Mouse (Mus musculus): ENCODE results near the gene Spsb2. TPM values are rescaled to one million over a fixed set of nuclear protein-coding genes. Genes with fewer than 3 reads are reported as not detected.

Spsb2 gene
- polyA plus RNA-seq, 1 experiment from 2014 or later = 9.2 TPM

DNA sequence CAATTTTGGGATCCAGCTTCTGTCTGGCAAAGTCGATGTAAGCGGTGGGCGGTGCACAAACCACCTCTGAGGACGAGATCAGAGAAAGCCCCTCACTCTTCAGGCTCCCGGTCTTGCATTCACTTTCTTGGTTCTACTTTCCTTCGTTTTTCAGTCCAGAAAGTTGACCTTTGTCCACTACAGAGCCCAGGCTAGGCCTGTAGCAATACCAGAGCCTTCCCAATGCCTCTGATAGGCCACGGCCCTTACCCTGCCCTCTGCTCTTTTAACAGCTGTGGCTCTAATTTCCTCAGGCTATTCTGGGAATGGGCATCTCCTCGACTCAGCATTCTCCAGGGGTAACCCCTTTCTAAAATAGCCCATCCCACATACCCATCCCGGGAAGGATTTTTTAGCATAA is 4.4 kb downstream of the Spsb2 start:
- ATAC-seq (replicated peaks; ENCODE audit: extremely low read depth, insufficient read depth, low FRiP score) = no peak
- peak overlapping the region; percentile 90 for H3K4me2 ChIP-seq (ENCODE audit: low read depth, low read length)
- peaks cover 34% of the 10 kb centered on the region for H3K36me3 ChIP-seq (ENCODE audit: control insufficient read depth, insufficient read depth)
- H3K4me1 ChIP-seq (ENCODE audit: control insufficient read depth, insufficient read depth, low read length) = peaks cover 46% of the 10 kb centered on the region
- peak overlapping the region; percentile 97 for H3K9ac ChIP-seq (ENCODE audit: low read length)
- H3K4me3 ChIP-seq (ENCODE audit: low read length) = peak overlapping the region; percentile 89
- 13% methylated on average over 9 of the region's 9 CpGs for WGBS
- H3K9me3 ChIP-seq (replicated peaks; ENCODE audit: control insufficient read depth, low read length) = no peaks in the 10 kb centered on the region
- no peaks in the 10 kb centered on the region for H3K27me3 ChIP-seq (ENCODE audit: control insufficient read depth, insufficient read depth, low read length)
- peak overlapping the region; percentile 99 for H3K27ac ChIP-seq (ENCODE audit: low read length)

DNA sequence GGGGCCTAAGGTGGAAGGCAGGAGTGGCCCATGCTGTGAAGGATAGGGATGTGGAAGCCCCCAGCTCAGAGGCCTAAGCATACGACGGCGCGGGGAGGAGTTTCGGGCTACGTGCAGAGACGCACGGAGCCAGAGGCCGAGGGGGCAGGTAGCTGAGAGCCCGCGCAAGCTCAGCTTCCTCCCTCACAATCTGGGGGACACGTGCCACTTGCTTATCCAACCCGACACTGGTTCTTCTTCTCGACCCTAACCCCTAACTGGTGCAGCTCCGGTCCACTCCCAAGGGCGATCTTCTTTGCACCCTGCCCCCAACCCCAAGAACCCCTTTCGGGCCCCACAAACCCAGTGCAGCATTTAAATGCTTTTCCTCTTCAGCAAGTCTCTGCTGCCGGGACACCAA is 5.0 kb downstream of the Spsb2 start:
- Histone ChIP-seq H3K4me1 (ENCODE audit: control insufficient read depth, insufficient read depth, low read length) (peaks cover 41% of the 10 kb centered on the region), H3K27me3 (ENCODE audit: control insufficient read depth, insufficient read depth, low read length) (no peaks in the 10 kb centered on the region), H3K36me3 (ENCODE audit: control insufficient read depth, insufficient read depth) (peaks cover 40% of the 10 kb centered on the region), H3K9ac (ENCODE audit: low read length) (peak overlapping the region; percentile 97), H3K4me3 (ENCODE audit: low read length) (peak overlapping the region; percentile 89), H3K9me3 (replicated peaks; ENCODE audit: control insufficient read depth, low read length) (no peaks in the 10 kb centered on the region), H3K27ac (ENCODE audit: low read length) (peak overlapping the region; percentile 99), H3K4me2 (ENCODE audit: low read depth, low read length) (peak overlapping the region; percentile 90)
- under 1% methylated on average over 18 of the region's 18 CpGs for WGBS
- ATAC-seq (replicated peaks; ENCODE audit: extremely low read depth, insufficient read depth, low FRiP score) = peak; percentile 71

DNA sequence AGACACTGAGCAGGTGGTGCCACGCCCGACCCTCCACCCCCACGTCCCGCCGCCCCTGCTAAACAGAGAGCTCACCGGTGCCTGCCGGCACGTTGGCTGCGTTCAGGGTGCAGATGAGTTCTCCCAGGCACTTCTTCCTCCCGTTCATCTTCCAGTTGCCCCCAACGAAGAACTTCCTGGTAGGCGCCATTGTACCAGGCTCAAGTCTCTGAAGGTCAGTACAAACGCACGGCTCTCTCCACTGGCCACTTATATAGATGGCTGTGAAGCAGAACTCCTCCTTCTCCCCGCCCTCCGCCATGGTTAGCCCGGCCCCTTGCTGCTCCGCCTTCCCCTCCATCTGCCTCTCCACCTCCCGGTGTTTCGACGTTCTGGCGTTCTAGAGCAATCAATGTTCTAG is 5.5 kb downstream of the Spsb2 start, which contains the start of gene Tpi1:
Gene Tpi1, minus strand, starts transcription at position 364 of the 400 bp plus-strand sequence.
- Histone ChIP-seq H3K4me2 (ENCODE audit: low read depth, low read length) (peak within 1 kb of the TSS; percentile 90), H3K27ac (ENCODE audit: low read length) (peak within 1 kb of the TSS; percentile 99), H3K27me3 (ENCODE audit: control insufficient read depth, insufficient read depth, low read length) (no peaks in the 10 kb centered on the region), H3K4me1 (ENCODE audit: control insufficient read depth, insufficient read depth, low read length) (peaks cover 41% of the 10 kb centered on the region), H3K9ac (ENCODE audit: low read length) (peak within 1 kb of the TSS; percentile 97), H3K36me3 (ENCODE audit: control insufficient read depth, insufficient read depth) (peaks cover 41% of the 10 kb centered on the region), H3K4me3 (ENCODE audit: low read length) (peak within 1 kb of the TSS; percentile 89), H3K9me3 (replicated peaks; ENCODE audit: control insufficient read depth, low read length) (no peaks in the 10 kb centered on the region)
- WGBS = 0% methylated on average over 22 of the region's 22 CpGs
- ATAC-seq (replicated peaks; ENCODE audit: extremely low read depth, insufficient read depth, low FRiP score) = peak; percentile 88

DNA sequence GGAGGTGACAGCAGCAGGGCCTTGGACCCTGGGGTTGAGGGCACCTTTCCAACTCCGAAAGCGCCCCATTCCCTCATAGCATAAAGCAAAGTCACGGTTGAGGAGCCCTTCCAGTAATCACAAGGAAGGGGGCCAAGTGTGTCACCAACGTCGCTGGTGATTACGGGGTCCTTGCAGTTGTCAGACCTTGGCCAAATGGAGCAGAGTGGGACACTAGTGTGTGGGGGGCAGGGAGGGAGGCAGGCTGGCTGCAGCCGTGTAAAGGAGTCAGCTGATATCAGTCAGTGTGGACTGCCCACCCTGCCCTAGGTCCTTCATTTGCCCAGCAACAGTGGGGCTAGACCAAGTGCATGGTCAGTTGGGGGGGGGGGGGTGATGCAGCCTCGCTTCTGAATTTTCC is 6.0 kb downstream of the Spsb2 start:
- Histone ChIP-seq H3K4me3 (ENCODE audit: low read length) (peak overlapping the region; percentile 89), H3K9ac (ENCODE audit: low read length) (peak overlapping the region; percentile 41; the same call in 1 of the 2 replicates), H3K4me2 (ENCODE audit: low read depth, low read length) (peak overlapping the region; percentile 90), H3K9me3 (replicated peaks; ENCODE audit: control insufficient read depth, low read length) (no peaks in the 10 kb centered on the region), H3K27me3 (ENCODE audit: control insufficient read depth, insufficient read depth, low read length) (no peaks in the 10 kb centered on the region), H3K36me3 (ENCODE audit: control insufficient read depth, insufficient read depth) (peaks cover 46% of the 10 kb centered on the region), H3K27ac (ENCODE audit: low read length) (no peak overlapping the region), H3K4me1 (ENCODE audit: control insufficient read depth, insufficient read depth, low read length) (peaks cover 38% of the 10 kb centered on the region)
- WGBS = 38% methylated on average over 8 of the region's 8 CpGs
- no peak for ATAC-seq (replicated peaks; ENCODE audit: extremely low read depth, insufficient read depth, low FRiP score)

DNA sequence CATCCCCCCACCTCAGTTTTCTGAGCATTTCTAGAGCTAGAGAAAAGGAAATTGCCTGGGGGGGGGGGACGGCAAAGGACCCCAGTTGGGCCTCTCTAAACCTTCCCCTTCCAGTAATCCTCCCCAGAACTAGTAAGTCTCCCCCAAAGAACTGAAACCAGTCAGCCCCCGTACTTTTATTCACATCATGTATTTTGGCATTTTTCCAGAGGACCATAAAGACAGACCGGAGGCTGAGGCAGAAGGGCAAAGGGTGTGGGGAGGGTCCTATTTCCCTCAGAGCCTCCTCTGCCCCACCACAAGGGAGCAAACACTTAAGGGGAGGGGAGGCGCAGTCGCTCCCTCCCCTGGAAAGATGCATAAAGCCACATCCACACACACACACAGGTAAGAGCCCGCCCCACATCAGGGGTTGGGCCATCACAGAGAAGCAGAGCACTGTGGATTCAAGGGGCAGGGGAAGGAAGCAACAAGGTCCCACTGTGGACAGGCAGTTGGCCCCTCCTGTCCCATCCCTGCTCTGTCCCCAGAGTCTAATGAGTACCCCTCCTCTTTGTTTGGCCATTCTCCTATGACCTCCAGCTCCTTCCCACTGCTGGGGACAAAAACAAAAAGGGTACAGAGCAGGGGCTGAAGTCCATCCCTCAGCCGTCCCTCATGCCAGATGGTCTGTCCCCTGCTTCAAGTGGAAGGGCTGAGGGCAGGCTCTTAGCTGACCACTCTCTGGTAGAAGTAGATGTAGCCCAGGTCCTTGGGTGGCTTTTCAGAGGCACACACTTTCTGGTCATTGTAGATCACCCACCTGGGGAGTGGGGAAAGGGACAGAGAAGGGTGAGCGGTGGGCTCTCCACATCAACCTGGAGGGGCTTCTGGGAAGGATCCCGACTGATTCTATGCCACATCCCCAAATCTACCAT is 6.7 kb downstream of the Spsb2 start:
- H3K4me1 ChIP-seq (ENCODE audit: control insufficient read depth, insufficient read depth, low read length) = peaks cover 32% of the 10 kb centered on the region

DNA sequence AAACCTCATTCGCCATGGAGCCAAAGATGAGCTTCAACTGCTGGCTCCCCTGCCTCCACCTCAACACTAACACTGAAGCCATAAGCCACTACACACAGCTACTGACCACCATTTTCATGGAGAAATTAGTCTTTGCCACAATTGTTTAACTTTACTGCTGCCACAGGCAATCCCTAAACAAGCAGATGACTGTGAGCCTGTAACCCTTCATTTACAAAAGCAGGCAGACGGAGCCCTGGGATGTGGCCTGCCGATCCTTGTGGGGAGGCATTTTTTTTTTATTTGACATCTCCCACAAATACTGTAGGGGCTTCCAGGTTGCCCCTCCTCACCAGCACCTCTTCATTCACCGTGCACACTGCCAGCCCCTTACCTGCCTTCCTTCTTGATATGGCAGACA is 8.2 kb downstream of the Spsb2 start:
- no peak overlapping the region for H3K9ac ChIP-seq (ENCODE audit: low read length)
- H3K4me1 ChIP-seq (ENCODE audit: control insufficient read depth, insufficient read depth, low read length) = peaks cover 23% of the 10 kb centered on the region
- no peak overlapping the region for H3K4me2 ChIP-seq (ENCODE audit: low read depth, low read length)
- no peak overlapping the region for H3K4me3 ChIP-seq (ENCODE audit: low read length)
- no peak for ATAC-seq (replicated peaks; ENCODE audit: extremely low read depth, insufficient read depth, low FRiP score)
- 93% methylated on average over 4 of the region's 4 CpGs for WGBS
- H3K27me3 ChIP-seq (ENCODE audit: control insufficient read depth, insufficient read depth, low read length) = no peaks in the 10 kb centered on the region
- H3K36me3 ChIP-seq (ENCODE audit: control insufficient read depth, insufficient read depth) = peaks cover 55% of the 10 kb centered on the region
- H3K9me3 ChIP-seq (replicated peaks; ENCODE audit: control insufficient read depth, low read length) = no peaks in the 10 kb centered on the region
- H3K27ac ChIP-seq (ENCODE audit: low read length) = no peak overlapping the region

More for the DNA sequence above, 6.7 kb downstream of the Spsb2 start:
- Histone ChIP-seq H3K9ac (ENCODE audit: low read length) (no peak overlapping the region), H3K4me3 (ENCODE audit: low read length) (no peak overlapping the region), H3K27ac (ENCODE audit: low read length) (no peak overlapping the region), H3K9me3 (replicated peaks; ENCODE audit: control insufficient read depth, low read length) (no peaks in the 10 kb centered on the region), H3K36me3 (ENCODE audit: control insufficient read depth, insufficient read depth) (peaks cover 52% of the 10 kb centered on the region), H3K4me2 (ENCODE audit: low read depth, low read length) (no peak overlapping the region), H3K27me3 (ENCODE audit: control insufficient read depth, insufficient read depth, low read length) (no peaks in the 10 kb centered on the region)
- 67% methylated on average over 9 of the region's 9 CpGs for WGBS
- no peak for ATAC-seq (replicated peaks; ENCODE audit: extremely low read depth, insufficient read depth, low FRiP score)

DNA sequence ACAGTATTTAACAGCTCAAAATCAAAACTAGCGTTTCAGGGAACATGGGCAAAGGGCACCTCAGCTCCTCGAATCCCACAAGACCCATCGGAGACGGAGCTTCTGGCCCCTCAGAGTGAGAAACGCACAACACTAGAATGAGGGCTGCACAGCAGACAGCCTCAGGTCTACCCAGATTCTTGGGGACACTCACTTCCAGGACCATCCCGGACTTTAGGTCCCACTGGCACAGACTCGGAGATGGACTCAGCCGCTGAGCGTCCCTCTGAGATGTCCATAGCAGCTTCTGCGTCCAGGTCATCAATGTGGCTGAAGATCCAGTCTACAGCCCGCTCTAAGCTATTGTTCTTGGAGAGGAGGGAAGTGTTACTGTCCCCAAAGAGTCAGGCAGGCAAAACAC is 8.7 kb downstream of the Spsb2 start:
- H3K27me3 ChIP-seq (ENCODE audit: control insufficient read depth, insufficient read depth, low read length) = no peaks in the 10 kb centered on the region
- WGBS = 95% methylated on average over 11 of the region's 11 CpGs
- H3K9ac ChIP-seq (ENCODE audit: low read length) = no peak overlapping the region
- H3K9me3 ChIP-seq (replicated peaks; ENCODE audit: control insufficient read depth, low read length) = no peaks in the 10 kb centered on the region
- peaks cover 18% of the 10 kb centered on the region for H3K4me1 ChIP-seq (ENCODE audit: control insufficient read depth, insufficient read depth, low read length)
- H3K4me2 ChIP-seq (ENCODE audit: low read depth, low read length) = no peak overlapping the region
- peaks cover 55% of the 10 kb centered on the region for H3K36me3 ChIP-seq (ENCODE audit: control insufficient read depth, insufficient read depth)
- H3K27ac ChIP-seq (ENCODE audit: low read length) = no peak overlapping the region
- H3K4me3 ChIP-seq (ENCODE audit: low read length) = no peak overlapping the region
- ATAC-seq (replicated peaks; ENCODE audit: extremely low read depth, insufficient read depth, low FRiP score) = no peak

GRCm38 (mm10) chr6:124817563-124817962 is 9.1 kb downstream of the Spsb2 start:
- Histone ChIP-seq H3K4me1 (ENCODE audit: control insufficient read depth, insufficient read depth, low read length) (peaks cover 13% of the 10 kb centered on the region), H3K27ac (ENCODE audit: low read length) (no peak overlapping the region), H3K4me3 (ENCODE audit: low read length) (no peak overlapping the region), H3K27me3 (ENCODE audit: control insufficient read depth, insufficient read depth, low read length) (no peaks in the 10 kb centered on the region), H3K9me3 (replicated peaks; ENCODE audit: control insufficient read depth, low read length) (no peaks in the 10 kb centered on the region), H3K36me3 (ENCODE audit: control insufficient read depth, insufficient read depth) (peaks cover 57% of the 10 kb centered on the region), H3K9ac (ENCODE audit: low read length) (no peak overlapping the region), H3K4me2 (ENCODE audit: low read depth, low read length) (no peak overlapping the region)
- ATAC-seq (replicated peaks; ENCODE audit: extremely low read depth, insufficient read depth, low FRiP score) = no peak
- WGBS = 92% methylated on average over 8 of the region's 8 CpGs

GRCm38 (mm10) chr6:124817971-124818370 is 9.5 kb downstream of the Spsb2 start:
- Histone ChIP-seq H3K36me3 (ENCODE audit: control insufficient read depth, insufficient read depth) (peaks cover 61% of the 10 kb centered on the region), H3K9ac (ENCODE audit: low read length) (no peak overlapping the region), H3K4me1 (ENCODE audit: control insufficient read depth, insufficient read depth, low read length) (peaks cover 9% of the 10 kb centered on the region), H3K9me3 (replicated peaks; ENCODE audit: control insufficient read depth, low read length) (no peaks in the 10 kb centered on the region), H3K27ac (ENCODE audit: low read length) (no peak overlapping the region), H3K27me3 (ENCODE audit: control insufficient read depth, insufficient read depth, low read length) (no peaks in the 10 kb centered on the region), H3K4me3 (ENCODE audit: low read length) (no peak overlapping the region), H3K4me2 (ENCODE audit: low read depth, low read length) (no peak overlapping the region)
- WGBS = 81% methylated on average over 8 of the region's 8 CpGs
- ATAC-seq (replicated peaks; ENCODE audit: extremely low read depth, insufficient read depth, low FRiP score) = no peak

All from heart, embryonic 16.5 days (tissue).